Mouse (Mus musculus): ENCODE data around the gene Mettl21e.
"Not testable (repeated sequence)": the region's sequence is repeated elsewhere in the genome, so short reads cannot be mapped to it uniquely, and the experiment has no call there.

Gene Mettl21e

GRCm38 (mm10) chr1:44218876-44219275 is at the start of gene Mettl21e:
Gene Mettl21e, minus strand, starts transcription at chr1:44218961.
- no peak for DNase-seq (ENCODE audit: low read depth, low spot score)

DNA sequence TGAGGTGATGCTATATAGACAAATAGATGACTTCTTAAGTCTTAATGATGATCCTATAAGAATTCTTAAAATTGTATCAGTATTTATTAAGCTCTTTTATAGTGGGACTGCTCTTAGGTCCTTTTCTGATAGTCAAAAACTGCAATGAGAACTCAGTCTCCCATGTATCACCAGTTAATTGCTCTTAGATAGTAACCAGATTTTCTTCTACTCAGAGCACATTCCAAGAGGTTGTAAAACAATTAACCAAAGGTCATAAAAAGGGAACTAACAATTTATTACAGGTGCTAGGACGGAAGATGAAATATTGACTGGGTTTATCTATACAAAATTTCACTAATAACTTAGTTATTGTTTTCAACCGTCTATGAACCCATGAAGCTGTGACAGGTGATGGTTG is 21.7 kb upstream of the Mettl21e start:
- not testable (repeated sequence) for DNase-seq (ENCODE audit: low read depth, low spot score)

GRCm38 (mm10) chr1:44239969-44240368 is 21.2 kb upstream of the Mettl21e start:
- DNase-seq (ENCODE audit: low read depth, low spot score): no peak

GRCm38 (mm10) chr1:44237305-44237704 is 18.5 kb upstream of the Mettl21e start:
- DNase-seq (ENCODE audit: low read depth, low spot score): no peak

DNA sequence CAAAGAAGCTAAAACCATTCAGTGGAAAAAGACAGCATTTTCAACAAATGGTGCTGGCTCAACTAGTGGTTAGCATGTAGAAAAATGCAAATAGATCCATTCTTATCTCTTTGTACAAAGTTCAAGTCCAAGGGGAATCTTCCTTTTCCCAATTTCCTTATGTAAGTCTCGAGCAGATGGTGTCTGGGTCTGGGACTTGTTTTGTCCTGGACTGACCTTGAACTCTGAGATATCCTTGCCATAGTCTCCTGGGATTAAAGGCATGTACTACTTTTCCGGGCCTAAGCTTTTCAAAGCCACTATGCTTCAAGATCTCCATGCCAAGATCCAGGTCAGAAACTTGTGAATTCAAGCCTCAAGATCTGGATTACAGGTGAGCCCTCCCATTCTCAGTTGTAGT is 16.6 kb upstream of the Mettl21e start:
- no peak for DNase-seq (ENCODE audit: low read depth, low spot score)

DNA sequence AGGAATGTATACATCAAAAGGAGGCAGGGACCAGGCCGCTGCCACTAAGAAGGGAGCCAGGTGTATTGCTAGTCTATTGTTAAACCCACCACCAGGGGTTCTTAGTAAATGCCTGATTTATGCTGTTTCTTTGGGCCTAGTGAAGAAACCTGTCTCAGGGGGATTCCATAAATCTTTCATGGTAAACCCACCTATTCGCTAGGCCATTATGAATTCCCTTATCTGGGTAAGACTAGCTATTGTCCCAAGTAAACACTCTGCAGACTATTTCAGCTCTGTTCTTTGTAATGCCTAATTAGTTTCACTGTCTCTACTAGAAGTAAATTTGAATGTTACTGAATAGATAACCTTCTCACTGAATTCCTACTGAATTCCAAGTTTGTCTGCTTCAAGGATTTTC is 15.8 kb upstream of the Mettl21e start:
- DNase-seq (ENCODE audit: low read depth, low spot score): not testable (repeated sequence)

GRCm38 (mm10) chr1:44229044-44229443 is 10.3 kb upstream of the Mettl21e start:
- DNase-seq (ENCODE audit: low read depth, low spot score): peak; percentile 31

DNA sequence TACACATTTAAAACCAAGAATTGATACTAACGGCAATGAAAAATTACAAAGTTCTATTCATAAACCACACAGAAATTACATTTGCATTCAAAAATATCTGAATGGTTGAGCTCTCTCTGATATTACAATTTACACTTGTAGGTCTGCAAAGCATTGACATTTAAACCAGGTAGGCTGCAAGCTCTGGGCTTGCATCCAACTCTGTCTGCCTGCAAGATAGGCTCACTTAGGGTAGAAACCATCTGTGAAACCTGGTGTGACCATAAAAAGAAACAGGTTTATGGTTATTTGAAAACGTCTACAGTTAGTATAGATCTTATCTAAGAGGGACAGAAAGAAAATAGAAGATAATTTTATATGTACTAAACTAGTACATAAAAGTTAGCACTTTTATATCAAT is 1.6 kb downstream of the Mettl21e start:
- DNase-seq (ENCODE audit: low read depth, low spot score): no peak

GRCm38 (mm10) chr1:44216352-44217116 is 2.2 kb downstream of the Mettl21e start:
- no peak for DNase-seq (ENCODE audit: low read depth, low spot score)

GRCm38 (mm10) chr1:44214443-44214842 is 4.3 kb downstream of the Mettl21e start:
- no peak for DNase-seq (ENCODE audit: low read depth, low spot score)

DNA sequence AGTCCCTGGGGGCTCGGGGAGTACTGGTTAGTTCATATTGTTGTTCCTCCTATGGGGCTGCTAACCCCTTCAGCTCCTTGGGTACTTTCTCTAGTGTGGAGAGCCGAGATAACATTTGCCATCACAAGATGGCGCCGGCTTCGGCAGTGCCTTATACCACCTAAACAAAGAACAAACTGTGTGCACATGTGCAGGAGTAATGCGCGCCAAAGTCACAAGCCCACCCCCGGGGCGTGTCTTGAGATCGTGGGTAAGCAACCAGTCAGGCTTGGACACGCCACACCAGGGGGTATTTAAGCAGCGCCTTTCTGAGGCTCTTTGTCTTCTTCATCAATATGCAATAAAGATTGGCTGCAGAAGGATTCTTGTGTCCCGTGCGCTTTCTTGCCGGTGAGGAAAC is 15.9 kb downstream of the Mettl21e start:
- no peak for DNase-seq (ENCODE audit: low read depth, low spot score)

DNA sequence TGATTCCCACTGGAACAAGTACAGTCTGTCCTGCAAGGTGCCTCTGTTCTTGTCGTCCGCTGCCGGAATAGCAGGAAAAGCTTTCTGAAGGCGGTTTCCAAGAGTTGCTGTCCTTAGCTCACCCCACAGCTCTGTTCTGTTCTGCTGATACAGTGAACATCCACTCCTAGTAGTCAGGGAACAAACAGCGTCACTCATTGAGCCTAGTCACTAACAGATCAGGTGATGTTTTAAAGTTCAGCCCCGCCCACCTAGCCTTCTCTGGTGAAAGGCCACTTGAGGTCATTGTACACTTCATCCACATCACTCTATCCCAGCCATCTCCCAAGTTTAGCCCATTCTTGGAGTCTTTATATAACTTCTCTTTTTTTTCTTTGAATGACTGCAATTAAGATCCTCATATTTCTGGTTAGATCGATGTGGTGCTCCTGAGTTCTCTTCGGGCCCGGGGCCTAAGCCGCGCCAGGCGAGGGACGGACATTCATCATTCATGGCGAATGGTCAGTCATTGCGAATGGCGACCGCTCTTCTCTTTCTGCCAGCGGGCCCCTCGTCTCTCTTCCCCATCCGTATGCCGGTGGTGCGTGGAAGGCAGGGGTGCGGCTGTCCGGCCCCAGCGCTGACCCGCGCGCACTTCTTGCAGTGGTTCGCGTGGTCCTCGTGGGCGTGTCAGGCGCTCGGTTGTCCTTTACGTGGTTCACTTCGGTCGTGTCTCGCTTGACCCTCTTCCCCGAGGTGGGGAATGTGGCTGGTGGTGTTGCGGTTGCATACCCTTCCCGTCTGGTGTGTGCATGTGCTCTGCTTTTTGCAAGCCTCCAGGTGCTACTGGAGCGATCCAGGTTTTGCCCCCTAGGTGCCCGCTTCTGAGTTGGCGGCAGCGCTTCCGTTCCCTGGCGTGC is 20.2 kb downstream of the Mettl21e start:
- DNase-seq (ENCODE audit: low read depth, low spot score): no peak

GRCm38 (mm10) chr1:44186396-44186795 is 32.4 kb downstream of the Mettl21e start:
- no peak for DNase-seq (ENCODE audit: low read depth, low spot score)

DNA sequence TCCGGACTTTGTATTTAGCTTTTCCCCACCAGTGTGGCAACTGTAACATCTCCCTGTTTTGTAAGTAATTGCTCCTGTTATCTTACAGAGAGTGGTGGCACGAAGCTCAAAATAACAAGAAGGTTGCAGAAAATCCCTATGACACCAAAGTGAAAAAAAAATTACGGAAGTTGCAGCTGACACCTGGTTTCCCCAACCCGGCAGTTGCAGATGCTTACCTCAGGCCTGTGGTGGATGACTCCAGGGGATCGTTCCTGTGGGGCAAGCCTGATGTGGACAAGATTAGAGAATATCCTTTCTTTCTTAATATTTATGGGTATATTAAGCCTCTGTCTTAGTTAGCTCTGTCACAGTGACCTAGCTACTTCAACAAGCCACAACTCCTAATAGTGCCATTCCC is 40.7 kb downstream of the Mettl21e start:
- DNase-seq (ENCODE audit: low read depth, low spot score): no peak

- DNase-seq (ENCODE audit: low read depth, low spot score): no peak
Measured at GRCm38 (mm10) chr1:44173903-44174302, 44.9 kb downstream of the Mettl21e start.

- no peak for DNase-seq (ENCODE audit: low read depth, low spot score)
Measured at GRCm38 (mm10) chr1:44172656-44173055, 46.1 kb downstream of the Mettl21e start.

DNA sequence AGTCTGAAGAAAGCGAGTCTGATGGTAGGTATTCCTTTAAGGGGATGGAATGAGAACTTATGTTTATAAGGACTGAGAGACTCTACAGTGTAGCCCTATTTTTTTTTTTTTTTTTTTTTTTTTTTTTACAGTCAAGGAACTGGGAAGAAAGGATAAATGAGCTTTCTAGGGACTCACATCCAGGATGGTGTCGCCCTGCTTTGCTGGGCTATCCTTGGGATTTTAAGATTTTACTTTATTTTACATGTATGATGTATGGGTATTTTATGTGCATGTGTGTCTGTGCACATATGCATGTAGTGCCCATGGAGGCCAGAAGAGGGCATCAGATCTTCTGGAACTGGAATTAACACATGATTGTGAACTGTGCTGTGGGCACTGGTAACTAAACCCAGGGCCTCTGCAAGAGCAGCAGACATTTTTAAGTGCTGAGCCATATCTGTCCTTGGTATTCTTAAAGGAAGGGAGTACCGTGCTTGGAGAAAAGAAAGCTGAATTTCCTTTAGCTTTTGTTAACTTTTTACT is 50.8 kb downstream of the Mettl21e start:
- DNase-seq (ENCODE audit: low read depth, low spot score): no peak

DNA sequence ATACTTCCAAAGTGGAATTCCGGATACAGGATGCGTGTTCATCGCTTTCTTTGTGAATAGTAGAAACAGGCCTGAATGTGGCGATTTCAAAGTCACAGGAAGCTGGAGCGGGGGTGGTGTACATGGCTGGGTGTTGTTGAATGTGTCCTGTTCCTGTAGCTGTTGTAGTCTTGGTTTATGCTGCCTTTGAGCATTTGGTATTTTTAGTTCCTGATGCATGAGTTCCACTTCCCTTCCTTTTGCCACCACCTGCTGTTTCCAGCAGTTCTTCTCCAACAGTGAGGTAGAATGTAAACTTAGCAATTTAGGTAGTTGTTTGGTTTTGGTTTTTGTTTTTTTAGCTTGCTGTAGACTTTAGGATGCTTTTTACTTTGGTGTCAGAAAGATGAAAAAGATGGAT is 56.4 kb downstream of the Mettl21e start:
- DNase-seq (ENCODE audit: low read depth, low spot score): no peak

GRCm38 (mm10) chr1:44161818-44162217 is 56.9 kb downstream of the Mettl21e start:
- DNase-seq (ENCODE audit: low read depth, low spot score): no peak

GRCm38 (mm10) chr1:44158317-44158716 is 60.4 kb downstream of the Mettl21e start:
- no peak for DNase-seq (ENCODE audit: low read depth, low spot score)

GRCm38 (mm10) chr1:44155287-44155686 is 63.5 kb downstream of the Mettl21e start:
- no peak for DNase-seq (ENCODE audit: low read depth, low spot score)

Measured in embryo, embryonic 11.5 days (tissue).